Mouse (Mus musculus) spleen, adult 2 months (tissue): ENCODE data around the gene Spsb1.

ENCODE experiments used
- CTCF ChIP-seq: fragments of 200-500 bp; IDR thresholded peaks from 2 replicates; pipeline ENCODE4 v1.5.1; 2011; ENCODE audit warnings: mild to moderate bottlenecking, inconsistent platforms; ENCODE audit not compliant: insufficient read depth, insufficient read length, insufficient replicate concordance; ENCODE audit errors: extremely low read depth
- POLR2A ChIP-seq: fragments of 200-500 bp; IDR thresholded peaks from 2 replicates; pipeline ENCODE4 v1.6.1; 2011; ENCODE audit warnings: low read depth, low read length, inconsistent platforms

DNA sequence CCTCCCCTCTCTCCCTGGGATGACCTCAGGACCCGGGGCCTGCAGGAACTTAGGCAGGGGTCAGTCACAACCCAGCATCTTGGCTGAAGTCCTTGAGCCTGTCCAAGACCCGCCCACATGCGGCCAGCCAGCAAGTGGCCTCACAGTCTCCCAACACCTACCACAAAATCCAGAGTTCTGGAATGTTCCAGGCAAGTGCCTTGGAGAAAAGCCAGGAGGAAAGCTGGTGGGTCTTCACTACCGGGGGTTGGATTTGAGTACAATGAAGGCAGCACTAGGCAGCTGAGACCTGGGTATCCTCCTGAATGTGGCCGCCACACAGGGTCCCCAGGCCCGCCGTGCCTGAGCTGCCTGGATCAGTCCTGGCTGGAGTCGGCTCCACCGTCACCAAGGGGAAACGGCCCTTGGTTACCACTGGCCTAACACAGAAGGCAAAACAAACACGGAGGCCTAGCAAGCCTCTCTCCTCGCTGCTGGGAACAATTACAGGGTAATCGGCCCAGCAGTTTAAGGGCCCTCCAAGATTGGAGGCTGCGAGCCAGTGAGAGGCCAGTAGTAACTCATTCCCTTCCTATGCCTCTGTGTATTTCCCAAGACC lies 32.6 kb downstream of the Spsb1 start:
- no peak for TF ChIP-seq CTCF
- no peak for TF ChIP-seq POLR2A
